Mouse (Mus musculus) kidney, postnatal 0 days (tissue): ENCODE measurements around the gene Wdr34. TPM values are rescaled to one million over a fixed set of nuclear protein-coding genes. Genes with fewer than 3 reads are reported as not detected.

Experiments used
- ATAC-seq: fragments of 200-750 bp; cut with Nextera tagmentation; replicated peaks from 2 replicates; pipeline ENCODE4 v1.8.0; 2017; ENCODE audit warnings: low read depth, moderate number of reproducible peaks, moderate TSS enrichment, moderate library complexity; ENCODE audit not compliant: low FRiP score
- DNase-seq: peaks from one replicate; pipeline ENCODE4 v3.0.0-alpha.2; 2016; ENCODE audit warnings: low spot score
- H3K27ac ChIP-seq: fragments of 300-500 bp; sonication (generic); 2 replicates; pipeline ENCODE4 v1.5.1; 2014; ENCODE audit warnings: mild to moderate bottlenecking
- H3K27me3 ChIP-seq: fragments of 300-500 bp; sonication (generic); 2 replicates; pipeline ENCODE4 v1.6.1; 2014; ENCODE audit warnings: low read length, mixed read lengths; ENCODE audit not compliant: insufficient read depth
- H3K36me3 ChIP-seq: fragments of 300-500 bp; sonication (generic); 2 replicates; pipeline ENCODE4 v1.6.1; 2014; ENCODE audit warnings: low read length, mixed read lengths; ENCODE audit not compliant: insufficient read depth
- H3K4me1 ChIP-seq: fragments of 300-500 bp; sonication (generic); replicated peaks from 2 replicates; pipeline ENCODE4 v1.6.1; 2014; ENCODE audit warnings: antibody characterized with exemption, low read length, mixed read lengths; ENCODE audit not compliant: insufficient read depth
- H3K4me2 ChIP-seq: fragments of 300-500 bp; sonication (generic); 2 replicates; pipeline ENCODE4 v1.6.1; 2014; ENCODE audit warnings: mild to moderate bottlenecking, low read length, moderate library complexity, mixed read lengths
- H3K4me3 ChIP-seq: fragments of 300-500 bp; sonication (generic); replicated peaks from 2 replicates; pipeline ENCODE4 v1.5.1; 2014; ENCODE audit warnings: low read depth, low read length
- H3K9ac ChIP-seq: fragments of 300-500 bp; sonication (generic); 2 replicates; pipeline ENCODE4 v1.6.1; 2014; ENCODE audit warnings: low read depth, low read length
- H3K9me3 ChIP-seq: fragments of 300-500 bp; sonication (generic); replicated peaks from 2 replicates; pipeline ENCODE4 v1.6.1; 2016; ENCODE audit warnings: low read length, inconsistent platforms, mixed read lengths
- CTCF ChIP-seq: IDR thresholded peaks from 2 replicates; pipeline ENCODE4 v1.5.1; 2016; ENCODE audit warnings: antibody characterized with exemption, low read depth, mild to moderate bottlenecking, moderate library complexity
- WGBS: fragments of 180-500 bp; shearing (Covaris S2); extraction: QIAGEN DNeasy Blood & Tissue Kit; methylation state at CpG from one replicate; pipeline ENCODE4 v1.1.7; 2014; 5-methylcytosine and 5-hydroxymethylcytosine counted together
- polyA plus RNA-seq: library from polyadenylated mRNA; unstranded; fragments of >200 nt; fragmentation: Nextera tagmentation; extraction: Ambion mirVana; gene quantifications from 2 replicates; pipeline ENCODE4 v1.2.1, GENCODE M21; 2015

The Wdr34 gene
- 26.2 and 29.1 TPM in 2 replicates for polyA plus RNA-seq

DNA sequence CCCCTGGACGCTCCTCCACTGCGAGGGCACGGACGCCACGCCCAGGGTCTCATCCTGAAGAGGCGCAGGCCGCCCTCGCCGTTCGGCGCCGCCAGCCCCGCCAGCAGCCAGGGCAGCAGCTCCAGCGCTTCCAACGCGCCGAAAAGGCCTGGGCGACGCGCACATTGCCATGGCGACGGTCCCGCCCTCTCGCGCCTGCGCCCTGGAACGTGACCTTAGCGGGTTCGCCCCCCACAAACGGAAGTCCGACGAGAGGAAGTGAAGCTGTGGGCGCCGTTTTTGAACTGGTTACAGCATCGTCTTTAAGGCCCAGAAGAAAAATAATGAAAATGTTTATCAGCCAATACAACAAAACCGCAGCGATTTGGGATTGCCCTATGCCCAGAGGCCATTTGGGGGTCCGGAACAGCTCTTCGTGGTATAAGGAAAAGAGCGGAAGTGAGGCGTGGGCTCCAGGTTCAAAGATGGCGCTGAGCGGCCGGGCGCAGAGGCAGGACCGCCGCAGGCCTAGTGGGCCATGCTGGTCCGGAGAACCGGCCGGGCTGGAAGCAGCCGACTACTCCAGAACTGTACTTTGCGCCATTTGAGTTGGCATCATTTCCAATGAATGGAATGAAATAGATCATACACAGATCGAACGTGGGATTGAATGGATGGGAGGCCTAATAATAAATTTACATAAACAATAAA, at the start of gene Wdr34:
TSS of gene Wdr34 (minus strand) at position 183 of the 690 bp plus-strand sequence.
- WGBS, result under 1% methylated on average over 54 of the region's 54 CpGs
- Histone ChIP-seq H3K36me3 (no peaks in the 10 kb centered on the region), H3K9me3 (no peaks in the 10 kb centered on the region), H3K27ac (peak within 1 kb of the TSS; percentile 86), H3K27me3 (no peaks in the 10 kb centered on the region), H3K4me2 (peak within 1 kb of the TSS; percentile 71), H3K9ac (peak within 1 kb of the TSS; percentile 63), H3K4me1 (no peaks in the 10 kb centered on the region), H3K4me3 (peak within 1 kb of the TSS; percentile 53)
- peak; percentile 92 for ATAC-seq
- peak; percentile 97 for DNase-seq
- no peak for TF ChIP-seq CTCF

DNA sequence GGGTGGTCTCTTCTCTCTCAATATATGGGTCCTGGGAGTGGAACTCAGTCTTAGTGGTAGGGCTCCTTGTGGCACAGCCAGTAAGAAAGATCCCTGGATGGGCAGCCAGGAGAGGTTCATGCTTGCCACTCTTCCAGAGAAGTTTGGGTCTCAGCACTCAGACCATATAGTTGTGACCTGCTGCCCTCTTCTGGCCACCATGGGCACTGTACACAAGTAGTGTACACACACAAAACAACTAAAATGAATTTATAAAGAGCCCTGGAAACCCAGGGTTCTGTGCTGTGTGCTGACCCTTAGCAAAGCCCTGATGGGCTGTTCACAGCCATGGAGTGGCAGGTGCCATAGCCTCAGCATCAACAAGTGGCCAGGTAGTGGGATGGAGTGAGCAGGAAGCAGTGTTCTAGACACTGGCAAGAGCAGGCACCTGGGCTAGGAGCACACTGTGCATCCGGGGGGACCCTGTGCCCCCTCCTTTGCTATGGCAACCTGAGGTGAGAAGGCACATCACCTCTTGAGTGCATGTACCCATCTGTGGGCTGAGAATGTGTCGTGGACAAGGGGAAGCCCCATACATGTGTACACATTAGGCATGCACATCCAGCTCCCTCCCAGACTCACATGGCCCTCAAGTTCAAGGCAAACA, 47.3 kb upstream of the Wdr34 start:
- Histone ChIP-seq H3K4me3 (no peak overlapping the region), H3K4me2 (no peak overlapping the region), H3K36me3 (peaks cover 24% of the 10 kb centered on the region; the same call in 1 of the 2 replicates), H3K9ac (no peak overlapping the region), H3K27me3 (no peaks in the 10 kb centered on the region), H3K27ac (no peak overlapping the region), H3K9me3 (no peaks in the 10 kb centered on the region), H3K4me1 (peaks cover 4% of the 10 kb centered on the region)
- 86% methylated on average over 2 of the region's 2 CpGs for WGBS
- peak; percentile 83 for TF ChIP-seq CTCF
- ATAC-seq (no peak), DNase-seq (peak; percentile 67)

DNA sequence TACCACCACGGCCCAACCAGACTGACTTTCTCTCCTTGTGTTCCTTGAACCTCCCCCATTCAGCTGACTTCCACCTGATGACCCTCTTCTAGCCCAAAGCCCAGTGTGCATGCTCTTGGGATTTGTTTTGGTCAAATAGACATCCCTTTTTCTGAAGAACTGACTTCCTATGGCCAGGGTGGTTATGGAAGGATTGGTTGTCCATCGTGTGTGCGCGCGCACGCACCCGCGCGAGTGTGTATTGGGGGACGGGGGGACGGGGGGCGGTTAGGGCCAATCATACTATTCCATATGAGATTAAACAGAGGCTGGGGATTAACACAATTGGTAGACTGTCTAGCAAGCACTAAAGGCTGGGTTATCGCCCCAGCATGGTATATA, 45.5 kb upstream of the Wdr34 start:
- DNase-seq, result no peak
- H3K4me1 ChIP-seq, result peaks cover 4% of the 10 kb centered on the region
- 2% methylated on average over 13 of the region's 13 CpGs for WGBS
- H3K27me3 ChIP-seq, result no peaks in the 10 kb centered on the region
- peaks cover 15% of the 10 kb centered on the region; the same call in 1 of the 2 replicates for H3K36me3 ChIP-seq
- H3K4me3 ChIP-seq, result peak overlapping the region; percentile 49
- H3K9ac ChIP-seq, result peak overlapping the region; percentile 46; the same call in 1 of the 2 replicates
- no peaks in the 10 kb centered on the region for H3K9me3 ChIP-seq
- peak overlapping the region; percentile 14; the same call in 1 of the 2 replicates for H3K27ac ChIP-seq
- TF ChIP-seq CTCF, result no peak
- peak overlapping the region; percentile 70 for H3K4me2 ChIP-seq
- no peak; the same call in 1 of the 2 replicates for ATAC-seq

DNA sequence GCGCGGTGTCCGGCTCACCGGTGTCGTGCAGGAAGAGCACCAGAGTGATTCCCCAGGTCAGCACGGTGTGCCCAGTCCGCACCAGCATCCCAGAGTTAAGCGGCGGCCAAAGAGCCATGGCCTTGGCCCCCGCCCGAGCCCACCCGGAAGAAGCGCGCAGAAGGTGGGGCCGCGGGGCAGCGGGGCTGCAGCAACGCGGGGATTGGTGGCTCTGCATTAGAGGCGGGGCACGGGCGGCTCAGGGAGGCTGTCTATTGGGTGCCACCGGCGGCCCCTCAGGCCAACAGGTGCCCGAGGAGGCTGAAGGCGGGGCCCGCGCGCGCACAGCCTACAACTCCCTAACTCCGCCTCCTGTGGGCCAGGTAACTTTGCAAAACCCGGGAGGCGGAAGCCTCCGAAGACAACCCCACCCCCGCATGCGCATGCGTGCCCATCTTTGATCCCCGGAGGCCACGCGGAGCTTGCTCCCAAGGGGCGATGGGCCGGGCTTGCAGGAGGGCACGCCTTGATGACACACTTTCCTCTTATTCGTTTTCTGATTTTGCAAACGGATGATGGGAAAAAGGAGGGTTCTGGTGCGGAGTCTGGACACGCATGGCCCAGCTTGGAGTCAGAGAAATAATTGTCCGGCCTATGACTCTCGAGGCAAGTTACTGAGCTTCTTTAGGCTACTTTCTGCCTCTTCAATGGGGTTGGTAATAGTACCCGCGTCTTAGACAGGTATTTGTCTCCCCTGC, 45.0 kb upstream of the Wdr34 start, which contains the start of gene Zdhhc12:
TSS of gene Zdhhc12 (minus strand) at position 178 of the 737 bp plus-strand sequence.
- Histone ChIP-seq H3K9ac (peak within 1 kb of the TSS; percentile 51), H3K27ac (peak within 1 kb of the TSS; percentile 58; the same call in 1 of the 2 replicates), H3K4me2 (peak within 1 kb of the TSS; percentile 70), H3K4me1 (peaks cover 4% of the 10 kb centered on the region), H3K4me3 (peak within 1 kb of the TSS; percentile 49), H3K27me3 (no peaks in the 10 kb centered on the region), H3K9me3 (no peaks in the 10 kb centered on the region), H3K36me3 (peaks cover 15% of the 10 kb centered on the region; the same call in 1 of the 2 replicates)
- DNase-seq (peak; percentile 96), ATAC-seq (peak; percentile 96)
- TF ChIP-seq CTCF, result peak; percentile 33
- WGBS, result 0% methylated on average over 51 of the region's 51 CpGs

DNA sequence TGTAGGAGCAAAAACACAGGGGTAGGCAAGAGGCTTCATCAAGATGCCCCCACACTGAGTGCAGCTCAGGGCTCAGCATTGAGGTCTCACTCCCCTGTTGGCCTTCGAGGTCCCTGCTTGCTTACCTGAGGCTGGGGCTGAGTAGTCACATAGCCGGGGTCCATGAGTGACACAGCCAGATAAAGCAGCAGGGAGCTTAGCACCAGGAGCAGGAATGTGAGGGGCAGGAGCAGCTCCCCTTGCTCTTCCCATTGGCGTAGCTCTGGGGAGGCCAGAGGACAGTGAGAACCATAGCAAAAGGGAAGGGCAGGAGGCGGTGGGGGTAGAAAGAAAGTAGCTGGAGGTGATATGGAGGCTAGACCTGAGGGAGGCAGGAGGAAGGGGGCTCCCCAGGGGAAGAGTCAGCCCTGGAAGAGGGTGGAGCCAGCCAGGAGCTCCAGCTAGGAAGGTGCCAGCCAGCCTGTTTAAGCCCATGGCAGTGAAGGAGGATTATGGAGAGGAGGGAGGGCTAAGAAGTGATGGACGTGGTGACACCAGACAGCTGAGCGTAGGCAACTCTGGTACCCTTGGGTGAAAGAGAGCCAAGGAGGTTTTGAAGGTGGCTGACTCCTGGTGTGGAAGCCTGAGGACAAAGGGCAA, 43.7 kb upstream of the Wdr34 start:
- no peak for TF ChIP-seq CTCF

DNA sequence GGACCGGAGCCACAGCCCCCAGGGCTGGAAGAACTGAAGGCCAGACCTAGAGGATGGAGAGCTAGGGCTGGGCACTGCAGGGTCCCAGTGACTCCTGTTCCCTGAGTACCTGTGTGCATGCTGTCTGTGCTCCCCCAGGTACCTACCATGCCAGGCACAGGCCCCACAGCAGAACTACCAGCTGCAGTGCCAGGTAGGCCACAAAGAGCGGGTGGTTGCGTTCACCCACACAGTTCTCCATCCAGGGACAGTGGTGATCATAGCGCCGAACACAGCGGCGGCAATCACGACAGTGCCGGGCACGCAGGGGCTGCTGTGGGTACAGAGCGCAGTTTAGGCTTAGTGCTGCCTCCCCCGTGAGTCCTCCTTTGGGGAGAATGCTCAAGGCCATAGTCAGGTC, 42.8 kb upstream of the Wdr34 start:
- peaks cover 4% of the 10 kb centered on the region for H3K4me1 ChIP-seq
- H3K4me3 ChIP-seq, result no peak overlapping the region
- peaks cover 6% of the 10 kb centered on the region; the same call in 1 of the 2 replicates for H3K36me3 ChIP-seq
- no peaks in the 10 kb centered on the region for H3K9me3 ChIP-seq
- no peaks in the 10 kb centered on the region for H3K27me3 ChIP-seq
- H3K4me2 ChIP-seq, result no peak overlapping the region
- DNase-seq, result no peak
- H3K9ac ChIP-seq, result no peak overlapping the region
- H3K27ac ChIP-seq, result no peak overlapping the region
- no peak for TF ChIP-seq CTCF
- no peak for ATAC-seq
- WGBS, result 97% methylated on average over 12 of the region's 12 CpGs

More for the DNA sequence above, 43.7 kb upstream of the Wdr34 start:
- ATAC-seq (no peak), DNase-seq (no peak)
- WGBS, result 62% methylated on average over 6 of the region's 6 CpGs
- peak overlapping the region; percentile 49; the same call in 1 of the 2 replicates for H3K4me3 ChIP-seq
- H3K36me3 ChIP-seq, result peaks cover 6% of the 10 kb centered on the region; the same call in 1 of the 2 replicates
- no peaks in the 10 kb centered on the region for H3K9me3 ChIP-seq
- H3K9ac ChIP-seq, result no peak overlapping the region
- no peaks in the 10 kb centered on the region for H3K27me3 ChIP-seq
- peaks cover 4% of the 10 kb centered on the region for H3K4me1 ChIP-seq
- H3K27ac ChIP-seq, result no peak overlapping the region
- peak overlapping the region; percentile 70 for H3K4me2 ChIP-seq
